Mouse (Mus musculus): ENCODE measurements around the gene Tpsb2. TPM values are rescaled to one million over a fixed set of nuclear protein-coding genes. Genes with fewer than 3 reads are reported as not detected.

The Tpsb2 gene
- polyA plus RNA-seq, 1 experiment from 2014 or later, result not detected

GRCm38 (mm10) chr17:25417990-25418389 is 51.9 kb downstream of the Tpsb2 start:
- Histone ChIP-seq H3K27me3 (replicated peaks) (no peaks in the 10 kb centered on the region), H3K4me1 (replicated peaks) (peaks cover 89% of the 10 kb centered on the region), H3K4me2 (no peak overlapping the region), H3K4me3 (no peak overlapping the region), H3K9me3 (replicated peaks) (no peaks in the 10 kb centered on the region), H3K27ac (ENCODE audit: poor library complexity, severe bottlenecking) (no peak overlapping the region), H3K36me3 (peaks cover 17% of the 10 kb centered on the region), H3K9ac (no peak overlapping the region)
- 50% methylated on average over 6 of the region's 6 CpGs for WGBS
- ATAC-seq (ENCODE audit: insufficient number of reproducible peaks, low FRiP score), result no peak

Other genes starting within 250 kb of the Tpsb2 start
- 0.27 TPM in 1 of 2 replicates, not detected in the other for gene Ptx4, start 245.5 kb upstream of the Tpsb2 start, polyA plus RNA-seq (2016; fragmentation: Nextera tagmentation; extraction: Ambion mirVana)
- gene Clcn7, start 232.9 kb upstream of the Tpsb2 start, polyA plus RNA-seq (2016; fragmentation: Nextera tagmentation; extraction: Ambion mirVana), result 19.5 and 21.1 TPM in 2 replicates
- gene Ccdc154, start 203.8 kb upstream of the Tpsb2 start, polyA plus RNA-seq (2016; fragmentation: Nextera tagmentation; extraction: Ambion mirVana), result not detected in 2 replicates
- gene Gm38655, start 190.8 kb upstream of the Tpsb2 start, polyA plus RNA-seq (2016; fragmentation: Nextera tagmentation; extraction: Ambion mirVana), result not detected in 2 replicates
- gene BC003965, start 181.8 kb upstream of the Tpsb2 start, polyA plus RNA-seq (2016; fragmentation: Nextera tagmentation; extraction: Ambion mirVana), result 25.1 and 25.9 TPM in 2 replicates
- gene Unkl, start 177.9 kb upstream of the Tpsb2 start, polyA plus RNA-seq (2016; fragmentation: Nextera tagmentation; extraction: Ambion mirVana), result 5.1 and 6.3 TPM in 2 replicates
- gene Gnptg, start 126.2 kb upstream of the Tpsb2 start, polyA plus RNA-seq (2016; fragmentation: Nextera tagmentation; extraction: Ambion mirVana), result 25.0 TPM in 2 replicates
- gene Tsr3, start 126.1 kb upstream of the Tpsb2 start, polyA plus RNA-seq (2016; fragmentation: Nextera tagmentation; extraction: Ambion mirVana), result 33.3 and 34.1 TPM in 2 replicates
- gene Baiap3, start 109.9 kb upstream of the Tpsb2 start, polyA plus RNA-seq (2016; fragmentation: Nextera tagmentation; extraction: Ambion mirVana), result 0.18 and 0.42 TPM in 2 replicates
- 459 and 468 TPM in 2 replicates for gene Ube2i, start 91.7 kb upstream of the Tpsb2 start, polyA plus RNA-seq (2016; fragmentation: Nextera tagmentation; extraction: Ambion mirVana)
- not detected in 2 replicates for gene Prss34, start 67.9 kb upstream of the Tpsb2 start, polyA plus RNA-seq (2016; fragmentation: Nextera tagmentation; extraction: Ambion mirVana)
- not detected in 2 replicates for gene Prss28, start 57.7 kb upstream of the Tpsb2 start, polyA plus RNA-seq (2016; fragmentation: Nextera tagmentation; extraction: Ambion mirVana)
- not detected in 2 replicates for gene Prss29, start 47.7 kb upstream of the Tpsb2 start, polyA plus RNA-seq (2016; fragmentation: Nextera tagmentation; extraction: Ambion mirVana)
- not detected in 2 replicates for gene Tpsab1, start 20.7 kb upstream of the Tpsb2 start, polyA plus RNA-seq (2016; fragmentation: Nextera tagmentation; extraction: Ambion mirVana)
- not detected in 2 replicates for gene Tpsg1, start 3.0 kb downstream of the Tpsb2 start, polyA plus RNA-seq (2016; fragmentation: Nextera tagmentation; extraction: Ambion mirVana)
- 13.5 and 16.3 TPM in 2 replicates for gene Cacna1h, start 67.5 kb downstream of the Tpsb2 start, polyA plus RNA-seq (2016; fragmentation: Nextera tagmentation; extraction: Ambion mirVana)
- gene Tekt4, start 88.3 kb downstream of the Tpsb2 start, polyA plus RNA-seq (2016; fragmentation: Nextera tagmentation; extraction: Ambion mirVana), result 0.45 and 0.54 TPM in 2 replicates
- gene Sstr5, start 131.0 kb downstream of the Tpsb2 start, polyA plus RNA-seq (2016; fragmentation: Nextera tagmentation; extraction: Ambion mirVana), result 0.63 and 0.67 TPM in 2 replicates
- gene Sox8, start 204.4 kb downstream of the Tpsb2 start, polyA plus RNA-seq (2016; fragmentation: Nextera tagmentation; extraction: Ambion mirVana), result 1.6 and 1.9 TPM in 2 replicates
- 34.6 and 35.3 TPM in 2 replicates for gene Lmf1, start 212.8 kb downstream of the Tpsb2 start, polyA plus RNA-seq (2016; fragmentation: Nextera tagmentation; extraction: Ambion mirVana)

All from heart, embryonic 12.5 days (tissue).